Mouse (Mus musculus) MEL (cell line): ENCODE measurements at regions not wholly inside any gene's neighbourhood (a gene's known extent, or its start where the extent isn't known, plus 50 kb on each side); places are given as distances from the start of the nearest gene placed in this dataset.

ENCODE experiments used
- DNase-seq: peaks from one replicate; pipeline ENCODE4 v3.0.0; 2011; ENCODE audit warnings: low read depth, low spot score
- H3K27ac ChIP-seq: 2 replicates; pipeline ENCODE4 v1.5.1; 2012; ENCODE audit warnings: low read depth, mild to moderate bottlenecking, control low read depth, low read length, moderate library complexity; ENCODE audit not compliant: control insufficient read depth
- H3K27me3 ChIP-seq, 2 experiments: fragments of 150-350 bp in 1 of 2; sonication (generic) in 1 of 2; 2 replicates each; pipeline ENCODE4 v1.6.1; 2012; ENCODE audit warnings: low read length in 2 of 2, mild to moderate bottlenecking in 2 of 2, improper control_type of control experiment in 1 of 2, moderate library complexity in 1 of 2; ENCODE audit not compliant: insufficient read depth in 2 of 2, control insufficient read depth in 1 of 2
- H3K36me3 ChIP-seq, 2 experiments: 2 replicates each; pipeline ENCODE4 v1.6.1; 2012 to 2014; ENCODE audit warnings: low read length in 2 of 2, improper control_type of control experiment in 1 of 2, inconsistent platforms in 1 of 2, mild to moderate bottlenecking in 1 of 2; ENCODE audit not compliant: insufficient read depth in 2 of 2, control insufficient read depth in 1 of 2
- H3K4me1 ChIP-seq, 2 experiments: fragments of 150-350 bp in 1 of 2; sonication (generic) in 1 of 2; 2 replicates each; pipeline ENCODE4 v1.6.1; 2012; ENCODE audit warnings: low read length in 2 of 2, improper control_type of control experiment in 1 of 2, mild to moderate bottlenecking in 1 of 2; ENCODE audit not compliant: insufficient read depth in 2 of 2, control insufficient read depth in 1 of 2
- H3K4me3 ChIP-seq, 2 experiments: fragments of 150-350 bp in 1 of 2; sonication (generic) in 1 of 2; 2 replicates each; pipeline ENCODE4 v1.5.1; 2012; ENCODE audit warnings: low read depth in 2 of 2, low read length in 2 of 2, mild to moderate bottlenecking in 2 of 2, moderate library complexity in 2 of 2, control low read depth in 1 of 2, improper control_type of control experiment in 1 of 2; ENCODE audit not compliant: control insufficient read depth in 1 of 2, insufficient read depth in 1 of 2
- H3K79me2 ChIP-seq: 2 replicates; pipeline ENCODE4 v1.6.1; 2012; ENCODE audit warnings: mild to moderate bottlenecking, low read length, moderate library complexity; ENCODE audit not compliant: control insufficient read depth, poor library complexity, insufficient read depth
- H3K9ac ChIP-seq: 2 replicates; pipeline ENCODE4 v1.6.1; 2012; ENCODE audit warnings: low read depth, mild to moderate bottlenecking, control low read depth, low read length, moderate library complexity; ENCODE audit not compliant: control insufficient read depth, poor library complexity, severe bottlenecking
- H3K9me3 ChIP-seq: fragments of 150-350 bp; sonication (generic); replicated peaks from 2 replicates; pipeline ENCODE4 v1.6.1; 2012; ENCODE audit warnings: mild to moderate bottlenecking, low read length, improper control_type of control experiment, moderate library complexity; ENCODE audit not compliant: insufficient read depth
- BHLHE40 ChIP-seq: IDR thresholded peaks from 2 replicates; pipeline ENCODE4 v1.6.1; 2012; ENCODE audit warnings: low read depth, mild to moderate bottlenecking, inconsistent platforms, low read length, improper control_type of control experiment, borderline replicate concordance
- CHD2 ChIP-seq: IDR thresholded peaks from 2 replicates; pipeline ENCODE4 v1.6.1; 2011; ENCODE audit warnings: low read length, improper control_type of control experiment
- E2F4 ChIP-seq: IDR thresholded peaks from 2 replicates; pipeline ENCODE4 v1.6.1; 2011; ENCODE audit warnings: low read depth, low read length, improper control_type of control experiment, borderline replicate concordance
- EP300 ChIP-seq, 2 experiments: IDR thresholded peaks; 2 replicates each; pipeline ENCODE4 v1.6.1; 2011; ENCODE audit warnings: improper control_type of control experiment in 2 of 2, low read length in 2 of 2, low read depth in 1 of 2, mild to moderate bottlenecking in 1 of 2
- GATA1 ChIP-seq: IDR thresholded peaks from 2 replicates; pipeline ENCODE4 v1.6.1; 2011; ENCODE audit warnings: low read depth, low read length, improper control_type of control experiment
- KAT2A ChIP-seq: conservative IDR thresholded peaks from 2 replicates; pipeline ENCODE4 v1.6.1; 2012; ENCODE audit warnings: low read depth, low read length, improper control_type of control experiment, inconsistent platforms
- MEF2A ChIP-seq: IDR thresholded peaks from 2 replicates; pipeline ENCODE4 v1.6.1; 2014; ENCODE audit warnings: low read depth, mild to moderate bottlenecking, inconsistent platforms, low read length, improper control_type of control experiment; ENCODE audit not compliant: poor library complexity, insufficient replicate concordance, severe bottlenecking; ENCODE audit errors: extremely low read depth
- MXI1 ChIP-seq: IDR thresholded peaks from 2 replicates; pipeline ENCODE4 v1.6.1; 2011; ENCODE audit warnings: mild to moderate bottlenecking, low read depth, low read length, improper control_type of control experiment
- MYB ChIP-seq: IDR thresholded peaks from 2 replicates; pipeline ENCODE4 v1.6.1; 2011; ENCODE audit warnings: mild to moderate bottlenecking, low read depth, low read length, improper control_type of control experiment
- MYC ChIP-seq: IDR thresholded peaks from 2 replicates; pipeline ENCODE4 v1.6.1; 2011; ENCODE audit warnings: low read depth, mild to moderate bottlenecking, low read length, improper control_type of control experiment, moderate library complexity
- NELFE ChIP-seq: IDR thresholded peaks from 2 replicates; pipeline ENCODE4 v1.6.1; 2011; ENCODE audit warnings: low read depth, low read length, improper control_type of control experiment
- NRF1 ChIP-seq: IDR thresholded peaks from 2 replicates; pipeline ENCODE4 v1.6.1; 2014; ENCODE audit warnings: low read depth, mild to moderate bottlenecking, inconsistent platforms, low read length, improper control_type of control experiment, moderate library complexity; ENCODE audit not compliant: poor library complexity, insufficient read depth, severe bottlenecking
- POLR2A ChIP-seq, 2 experiments: IDR thresholded peaks; 2 replicates each; pipeline ENCODE4 v1.6.1; 2011 to 2012; ENCODE audit warnings: low read length in 2 of 2, mild to moderate bottlenecking in 2 of 2, control low read depth in 1 of 2, improper control_type of control experiment in 1 of 2, low read depth in 1 of 2, moderate library complexity in 1 of 2; ENCODE audit not compliant: control insufficient read depth in 1 of 2, insufficient read depth in 1 of 2, poor library complexity in 1 of 2
- POLR2AphosphoS5 ChIP-seq: IDR thresholded peaks from 2 replicates; pipeline ENCODE4 v1.6.1; 2012; ENCODE audit warnings: low read depth, borderline replicate concordance, mild to moderate bottlenecking, inconsistent platforms, low read length, moderate library complexity, mixed read lengths
- RAD21 ChIP-seq: IDR thresholded peaks from 2 replicates; pipeline ENCODE4 v1.6.1; 2011; ENCODE audit warnings: mild to moderate bottlenecking, low read depth, low read length, improper control_type of control experiment
- SIN3A ChIP-seq: IDR thresholded peaks from 2 replicates; pipeline ENCODE4 v1.6.1; 2012; ENCODE audit warnings: low read length, improper control_type of control experiment, inconsistent platforms
- SMC3 ChIP-seq: IDR thresholded peaks from 2 replicates; pipeline ENCODE4 v1.6.1; 2011; ENCODE audit warnings: low read depth, low read length, improper control_type of control experiment
- TBP ChIP-seq: IDR thresholded peaks from 2 replicates; pipeline ENCODE4 v1.8.0; 2011; ENCODE audit warnings: low read depth, low read length, improper control_type of control experiment
- TCF12 ChIP-seq: IDR thresholded peaks from 2 replicates; pipeline ENCODE4 v1.6.1; 2014; ENCODE audit warnings: low read depth, mild to moderate bottlenecking, inconsistent platforms, low read length, improper control_type of control experiment, moderate library complexity
- USF1 ChIP-seq: IDR thresholded peaks from 2 replicates; pipeline ENCODE4 v1.6.1; 2014; ENCODE audit warnings: low read depth, mild to moderate bottlenecking, inconsistent platforms, low read length, improper control_type of control experiment, moderate library complexity
- ZC3H11A ChIP-seq: IDR thresholded peaks from 2 replicates; pipeline ENCODE4 v1.6.1; 2012; ENCODE audit warnings: low read depth, mild to moderate bottlenecking, inconsistent platforms, low read length, improper control_type of control experiment
- ZKSCAN1 ChIP-seq: IDR thresholded peaks from 2 replicates; pipeline ENCODE4 v1.6.1; 2012; ENCODE audit warnings: low read depth, mild to moderate bottlenecking, inconsistent platforms, low read length, improper control_type of control experiment, moderate library complexity
- ZMIZ1 ChIP-seq: IDR thresholded peaks from 2 replicates; pipeline ENCODE4 v1.6.1; 2012; ENCODE audit warnings: low read depth, mild to moderate bottlenecking, inconsistent platforms, low read length, improper control_type of control experiment, moderate library complexity
- ZNF384 ChIP-seq: IDR thresholded peaks from 2 replicates; pipeline ENCODE4 v1.6.1; 2012; ENCODE audit warnings: low read depth, mild to moderate bottlenecking, inconsistent platforms, low read length, improper control_type of control experiment

DNA sequence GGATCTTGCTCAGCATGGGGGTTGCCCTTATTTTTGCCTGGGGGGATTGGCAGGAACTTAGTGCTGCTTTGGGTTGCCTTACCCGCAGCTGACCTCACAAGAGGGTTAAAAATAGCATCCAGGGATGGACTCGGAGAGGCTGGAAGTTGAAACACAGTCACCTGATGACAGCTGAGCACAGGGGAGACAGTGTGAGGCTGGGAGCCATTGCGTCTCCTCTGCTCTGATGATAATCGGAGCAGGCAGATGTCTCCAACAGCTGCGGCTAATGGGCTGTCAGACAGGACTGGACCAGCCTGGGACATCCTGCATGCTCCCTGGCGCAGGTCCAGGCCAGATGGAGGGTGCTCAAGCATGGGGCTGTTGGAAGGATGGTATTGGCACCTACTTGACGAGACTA is 165.1 kb downstream of the 9530068E07Rik start:
- no peaks in the 10 kb centered on the region for H3K4me1 ChIP-seq
- no peaks in the 10 kb centered on the region for H3K36me3 ChIP-seq
- H3K79me2 ChIP-seq, result no peaks in the 10 kb centered on the region
- H3K27me3 ChIP-seq, result no peaks in the 10 kb centered on the region
- no peaks in the 10 kb centered on the region for H3K9me3 ChIP-seq
- H3K4me3 ChIP-seq, result no peak overlapping the region
- no peak overlapping the region for H3K9ac ChIP-seq
- TF ChIP-seq KAT2A (no peak), SMC3 (no peak), EP300 (IDR thresholded peaks at IDR 0.05; ENCODE audit: low read depth in 1 of 2, low read length in 2 of 2) (no peak), BHLHE40 (no peak), E2F4 (no peak), MEF2A (no peak), ZC3H11A (no peak), MYC (no peak), TCF12 (no peak), ZMIZ1 (no peak), MYB (no peak), NELFE (no peak)
- TF ChIP-seq, all 39 proteins: peak for 0
- no peak for DNase-seq
- no peak overlapping the region for H3K27ac ChIP-seq

DNA sequence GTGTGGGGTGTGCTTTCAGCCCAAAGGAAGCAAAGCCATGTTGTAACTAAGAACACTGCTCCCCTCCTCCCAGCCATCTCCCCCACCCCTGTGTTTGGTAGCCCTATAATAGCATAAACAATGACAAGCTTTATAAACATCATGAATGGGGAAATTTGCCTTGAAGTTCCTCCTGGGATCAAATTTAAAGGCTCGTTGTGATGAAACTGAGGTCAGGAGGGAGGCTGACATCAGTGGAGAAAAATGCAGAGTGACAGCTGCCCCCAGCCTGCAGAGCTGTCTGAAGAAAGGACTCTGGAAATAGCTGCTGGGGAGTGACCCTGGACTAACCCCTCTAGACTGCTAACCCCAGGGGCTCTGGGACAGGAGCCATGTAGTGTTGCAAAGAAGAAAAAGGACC is 169.2 kb downstream of the 9530068E07Rik start:
- Histone ChIP-seq H3K4me3 (no peak overlapping the region), H3K79me2 (no peaks in the 10 kb centered on the region), H3K36me3 (no peaks in the 10 kb centered on the region), H3K4me1 (no peaks in the 10 kb centered on the region), H3K9me3 (no peaks in the 10 kb centered on the region), H3K27me3 (no peaks in the 10 kb centered on the region), H3K27ac (no peak overlapping the region)
- no peak for DNase-seq
- TF ChIP-seq SIN3A, result no peak
- TF ChIP-seq ZKSCAN1, result no peak
- no peak for TF ChIP-seq NRF1
- TF ChIP-seq RAD21, result no peak
- no peak for TF ChIP-seq TBP
- TF ChIP-seq MXI1, result no peak
- TF ChIP-seq GATA1, result no peak
- no peak for TF ChIP-seq USF1
- TF ChIP-seq POLR2A (IDR thresholded peaks at IDR 0.05; ENCODE audit: control insufficient read depth in 1 of 2, insufficient read depth in 1 of 2, low read depth in 1 of 2, low read length in 2 of 2, poor library complexity in 1 of 2), result no peak
- no peak for TF ChIP-seq POLR2AphosphoS5
- no peak for TF ChIP-seq MEF2A
- no peak for TF ChIP-seq SMC3
- TF ChIP-seq BHLHE40, result no peak
- TF ChIP-seq ZNF384, result no peak
- no peak for TF ChIP-seq ZMIZ1
- no peak for TF ChIP-seq TCF12
- no peak for TF ChIP-seq CHD2
- TF ChIP-seq, all 39 proteins: peak for 0
- H3K9ac ChIP-seq, result no peak overlapping the region
